ENCODE assay signal across 26 mouse cellular contexts in the genomic region with DNA sequence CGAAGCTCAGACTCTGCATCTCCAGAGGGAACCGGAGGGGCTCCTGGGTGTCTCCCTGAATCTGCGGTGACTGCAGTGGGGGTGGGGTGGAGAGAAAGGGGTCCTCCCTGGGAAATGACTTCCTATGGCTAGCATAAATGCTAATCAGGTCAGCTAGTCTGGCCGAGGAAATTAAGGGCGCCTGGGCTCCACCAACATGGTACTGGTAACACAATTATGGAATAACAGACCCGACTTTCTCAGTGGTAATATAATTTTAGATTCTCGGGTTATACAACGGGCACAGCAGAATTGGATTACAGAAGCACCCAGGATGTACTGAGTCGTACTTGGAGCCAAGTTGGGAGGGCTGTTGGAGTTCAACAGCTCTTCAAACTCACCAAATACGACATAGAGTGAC. TPM values are rescaled to one million over a fixed set of nuclear protein-coding genes. Genes with fewer than 3 reads are reported as not detected.
A peak's percentile ranks its signal among the peaks of the same experiment; 100 is the strongest.
DNase-seq lines count a peak whose midpoint lies in the region; ATAC-seq and TF ChIP-seq lines count a peak whose summit lies in the region.
"Had no signal": no experiment of that assay in that cellular context is flagged by ENCODE, and none has a peak within 500 bp of the region (broad histone marks: within the 10 kb centered on the region; RNA-seq: fewer than 3 reads in every experiment).

No protein-coding gene starts in this region.

- WGBS in heart, embryonic 16.5 days = 65% methylated on average over 10 of the region's 10 CpGs
- WGBS in heart, embryonic 11.5 days (ENCODE audit: insufficient replicate concordance) = 67% methylated on average over 10 of the region's 10 CpGs

- DNase-seq in adrenal gland, adult (ENCODE audit: inconsistent age in 2 of 2, low spot score in 1 of 2) = peak; percentile 24 to 58
- no peak for DNase-seq in adrenal gland, adult 18-20 months (ENCODE audit: low spot score in 2 of 2)
- no peak for DNase-seq in frontal cortex, postnatal 25 days (ENCODE audit: low spot score in 2 of 2)
- DNase-seq in layer of hippocampus, adult 2 months (ENCODE audit: low spot score in 2 of 2) = no peak
- DNase-seq in layer of hippocampus, adult 11-12 months (ENCODE audit: low spot score) = no peak
- DNase-seq: adrenal gland, postnatal 25 days; cerebellum, adult 18-20 months; cerebellum, adult 9-10 months; cerebellum, postnatal 25 days; forebrain, postnatal 0 days; gastrocnemius, postnatal 10 days; gastrocnemius, postnatal 36 days; heart, postnatal 10 days; heart, postnatal 4 days; kidney, adult 2 months had no signal

- peaks cover 11% of the 10 kb centered on the region for H3K36me3 ChIP-seq in heart, embryonic 16.5 days (ENCODE audit: control insufficient read depth, insufficient read depth)
- H3K36me3 ChIP-seq in heart, embryonic 11.5 days (ENCODE audit: control insufficient read depth, insufficient read depth, low read length) = no peaks in the 10 kb centered on the region

- peaks cover 29% of the 10 kb centered on the region for H3K4me1 ChIP-seq in heart, embryonic 16.5 days (ENCODE audit: control insufficient read depth, insufficient read depth, low read length)
- H3K4me1 ChIP-seq in heart, embryonic 11.5 days (ENCODE audit: control insufficient read depth, insufficient read depth, low read length) = peaks cover 35% of the 10 kb centered on the region

- H3K9me3 ChIP-seq in heart, embryonic 16.5 days (replicated peaks; ENCODE audit: control insufficient read depth, low read length) = no peaks in the 10 kb centered on the region
- H3K9me3 ChIP-seq in heart, embryonic 11.5 days (replicated peaks; ENCODE audit: control insufficient read depth, low read length) = no peaks in the 10 kb centered on the region
- H3K9me3 ChIP-seq: embryonic facial prominence, embryonic 12.5 days; embryonic facial prominence, embryonic 15.5 days; heart, embryonic 13.5 days had no signal

- H3K9ac ChIP-seq in heart, embryonic 16.5 days (ENCODE audit: low read length) = no peak overlapping the region
- H3K9ac ChIP-seq in heart, embryonic 11.5 days (ENCODE audit: low read depth, low read length) = no peak overlapping the region
- H3K9ac ChIP-seq: embryonic facial prominence, embryonic 12.5 days; embryonic facial prominence, embryonic 15.5 days; forebrain, postnatal 0 days; heart, embryonic 13.5 days; hindbrain, embryonic 14.5 days had no signal

- H3K4me2 ChIP-seq in heart, embryonic 16.5 days (ENCODE audit: low read depth, low read length) = no peak overlapping the region
- no peak overlapping the region for H3K4me2 ChIP-seq in heart, embryonic 11.5 days
- H3K4me2 ChIP-seq: embryonic facial prominence, embryonic 12.5 days; embryonic facial prominence, embryonic 15.5 days; heart, embryonic 13.5 days; hindbrain, embryonic 14.5 days had no signal

- ATAC-seq in frontal cortex, adult (ENCODE audit: low TSS enrichment) = peak; percentile 21; the same call in 1 of the 2 replicates
- no peak for ATAC-seq in heart, embryonic 16.5 days (replicated peaks; ENCODE audit: extremely low read depth, insufficient read depth, low FRiP score)
- no peak for ATAC-seq in heart, embryonic 11.5 days (replicated peaks; ENCODE audit: insufficient number of reproducible peaks, low FRiP score, low TSS enrichment)
- ATAC-seq: forebrain, embryonic 14.5 days; forebrain, postnatal 0 days; hindbrain, postnatal 0 days; inflammation-experienced regulatory T-cells, adult 6 months; Patski had no signal

- no peaks in the 10 kb centered on the region for H3K27me3 ChIP-seq in heart, embryonic 16.5 days (ENCODE audit: control insufficient read depth, insufficient read depth, low read length)
- no peaks in the 10 kb centered on the region for H3K27me3 ChIP-seq in heart, embryonic 11.5 days (ENCODE audit: control insufficient read depth, insufficient read depth, low read length)
- H3K27me3 ChIP-seq: embryonic facial prominence, embryonic 12.5 days; embryonic facial prominence, embryonic 15.5 days; heart, embryonic 13.5 days had no signal

- no peak overlapping the region for H3K4me3 ChIP-seq in heart, embryonic 16.5 days (ENCODE audit: low read length)
- H3K4me3 ChIP-seq in heart, embryonic 11.5 days (ENCODE audit: low read depth, low read length) = no peak overlapping the region
- no peak overlapping the region for H3K4me3 ChIP-seq in layer of hippocampus, adult 2 months
- H3K4me3 ChIP-seq: embryonic facial prominence, embryonic 12.5 days; embryonic facial prominence, embryonic 15.5 days; heart, embryonic 13.5 days had no signal

- no peak for TF ChIP-seq CTCF in layer of hippocampus, adult 2 months (conservative IDR thresholded peaks at IDR 0.05)

- H3K27ac ChIP-seq in heart, embryonic 16.5 days (ENCODE audit: low read length) = peak overlapping the region; percentile 24; the same call in 1 of the 2 replicates
- no peak overlapping the region for H3K27ac ChIP-seq in heart, embryonic 11.5 days (ENCODE audit: low read depth, low read length)
- H3K27ac ChIP-seq in layer of hippocampus, adult 2 months = peak overlapping the region; percentile 36; the same call in 1 of the 2 replicates
- H3K27ac ChIP-seq: embryonic facial prominence, embryonic 12.5 days; embryonic facial prominence, embryonic 15.5 days; heart, embryonic 13.5 days; hindbrain, embryonic 14.5 days; hindbrain, postnatal 0 days had no signal

RNA-seq across cellular contexts. Expression of gene Myo18b, which starts 40.5 kb away (rescaled TPM):
- total RNA-seq in adrenal gland, adult 18-20 months (2021) = under 1 TPM; 0.07 to 0.45 TPM
- 24.9 and 28.6 TPM in 2 replicates for polyA plus RNA-seq in heart, embryonic 16.5 days (2015; fragmentation: Nextera tagmentation; extraction: Ambion mirVana)
- 22.2 and 26.3 TPM in 2 replicates for polyA plus RNA-seq in heart, embryonic 11.5 days (2014; fragmentation: Nextera tagmentation; extraction: Ambion mirVana)
- 1 to 10 TPM; 1.4 to 1.6 TPM for total RNA-seq in layer of hippocampus, adult 2 months (2021)
- polyA plus RNA-seq: inflammation-experienced regulatory T-cells, adult 6 months; Patski had no signal

Comparison
In these comparisons a context has a peak if more than half of its experiments do, and no peak if none do; other contexts are left out.
1. DNase-seq: peak in adrenal gland, adult (2 of 2); none in adrenal gland, adult 18-20 months (0 of 2), frontal cortex, postnatal 25 days (0 of 2), layer of hippocampus, adult 2 months (0 of 2) and layer of hippocampus, adult 11-12 months (single experiment).